Mouse (Mus musculus) layer of hippocampus, adult 2 months (tissue): ENCODE results near the gene Tubgcp6. TPM values are rescaled to one million over a fixed set of nuclear protein-coding genes. Genes with fewer than 3 reads are reported as not detected.

ENCODE experiments used
- DNase-seq, 2 experiments: peaks; one replicate each; pipeline ENCODE4 v3.0.0; 2022; ENCODE audit warnings: low spot score in 2 of 2
- H3K27ac ChIP-seq: fragments of 200-600 bp; 2 replicates; pipeline ENCODE4 v1.8.1; 2022
- H3K4me3 ChIP-seq: fragments of 200-600 bp; 2 replicates; pipeline ENCODE4 v1.8.1; 2022; ENCODE audit warnings: mild to moderate bottlenecking
- CTCF ChIP-seq: fragments of 200-600 bp; conservative IDR thresholded peaks from 2 replicates; pipeline ENCODE4 v1.8.1; 2022; ENCODE audit warnings: antibody characterized with exemption, mild to moderate bottlenecking, moderate library complexity
- microRNA-seq, 2 experiments: library from miRNA; unstranded; fragments of <30 nt; microRNA quantifications; one replicate each; pipeline ENCODE4 v1.2.0; 2021
- total RNA-seq, 2 experiments: library from RNA; stranded (reverse); gene quantifications; 2 replicates each; pipeline ENCODE4 v1.2.3; 2021

The Tubgcp6 gene
- total RNA-seq, 2 experiments from 2014 or later: 31.0 to 31.5 TPM

DNA sequence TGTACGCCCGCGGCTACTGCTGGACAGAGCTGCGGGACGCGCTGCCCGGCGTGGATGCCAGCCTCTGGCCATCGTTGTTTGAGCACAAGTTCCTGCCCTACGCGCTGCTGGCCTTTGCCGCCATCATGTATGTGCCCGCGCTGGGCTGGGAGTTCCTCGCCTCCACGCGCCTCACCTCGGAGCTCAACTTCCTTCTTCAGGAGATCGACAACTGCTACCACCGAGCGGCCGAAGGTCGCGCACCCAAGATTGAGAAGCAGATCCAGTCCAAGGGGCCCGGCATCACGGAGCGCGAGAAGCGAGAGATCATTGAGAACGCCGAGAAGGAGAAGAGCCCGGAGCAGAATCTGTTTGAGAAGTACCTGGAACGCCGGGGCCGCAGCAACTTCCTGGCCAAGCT lies 55.3 kb downstream of the Tubgcp6 start:
- DNase-seq: no peak
- no peak for TF ChIP-seq CTCF
- H3K27ac ChIP-seq: no peak overlapping the region
- no peak overlapping the region for H3K4me3 ChIP-seq

DNA sequence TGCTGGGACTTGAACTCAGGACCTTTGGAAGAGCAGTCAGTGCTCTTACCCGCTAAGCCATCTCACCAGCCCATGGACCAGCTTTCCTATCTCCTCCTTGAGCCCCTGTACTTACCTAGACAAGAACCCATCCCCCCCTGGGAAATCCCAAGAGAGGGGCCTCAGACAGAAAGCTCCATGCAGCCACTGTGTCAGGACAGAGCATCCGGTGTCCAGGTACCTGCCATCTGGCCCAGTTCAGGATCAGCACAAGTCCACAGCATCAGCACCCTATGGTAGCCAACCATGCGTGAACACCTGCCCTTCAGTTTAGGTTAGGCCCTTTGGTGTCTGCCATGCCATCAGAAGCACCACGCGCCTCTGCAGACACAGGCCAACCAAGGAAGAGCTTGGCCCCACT lies 58.0 kb downstream of the Tubgcp6 start:
- Histone ChIP-seq H3K27ac (no peak overlapping the region; the same call in 1 of the 2 replicates), H3K4me3 (no peak overlapping the region)
- no peak for DNase-seq
- TF ChIP-seq CTCF: no peak

DNA sequence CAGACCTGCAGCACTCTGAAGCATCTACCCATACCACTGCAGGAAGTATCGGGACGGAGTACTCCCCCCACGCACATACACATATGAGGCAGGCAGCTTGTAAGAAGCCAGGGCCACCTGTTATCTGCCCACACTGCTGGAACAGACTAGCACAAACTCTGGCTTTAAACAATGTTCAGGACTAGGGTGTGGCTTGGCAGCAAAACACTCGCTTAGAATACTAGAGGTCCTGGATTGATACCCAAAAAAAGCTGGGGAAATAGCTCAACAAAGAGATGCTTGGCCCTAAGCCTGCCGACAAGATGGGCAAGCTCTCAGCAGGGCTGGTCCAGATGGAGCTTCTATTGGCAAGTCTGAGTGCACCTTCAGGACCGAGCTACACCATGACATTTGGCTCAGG lies 59.4 kb downstream of the Tubgcp6 start:
- Histone ChIP-seq H3K4me3 (peak overlapping the region; percentile 41; the same call in 1 of the 2 replicates), H3K27ac (peak overlapping the region; percentile 81)
- no peak for TF ChIP-seq CTCF
- DNase-seq: peak; percentile 84 to 90

DNA sequence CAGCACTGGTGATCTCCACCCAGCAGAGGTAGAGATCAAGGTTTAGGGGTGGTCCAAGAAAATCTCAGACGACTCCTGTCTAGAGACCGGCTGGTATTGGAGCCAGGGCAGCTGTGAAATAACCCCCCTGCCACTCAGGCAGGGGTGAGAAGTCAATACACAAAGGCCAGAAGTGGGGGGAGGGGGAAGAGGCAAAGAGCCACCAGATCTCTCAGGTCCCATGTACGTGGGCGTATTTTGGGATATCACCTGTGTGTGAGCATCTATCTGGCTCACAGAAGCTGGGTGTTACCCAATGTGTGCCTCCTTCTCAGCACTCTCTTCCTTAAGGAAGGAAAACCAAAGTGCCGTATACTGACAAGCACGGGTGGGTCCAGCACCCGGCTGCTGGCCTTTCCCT lies 59.9 kb downstream of the Tubgcp6 start:
- DNase-seq: no peak
- peak overlapping the region; percentile 41 for H3K4me3 ChIP-seq
- TF ChIP-seq CTCF: no peak
- H3K27ac ChIP-seq: peak overlapping the region; percentile 79

DNA sequence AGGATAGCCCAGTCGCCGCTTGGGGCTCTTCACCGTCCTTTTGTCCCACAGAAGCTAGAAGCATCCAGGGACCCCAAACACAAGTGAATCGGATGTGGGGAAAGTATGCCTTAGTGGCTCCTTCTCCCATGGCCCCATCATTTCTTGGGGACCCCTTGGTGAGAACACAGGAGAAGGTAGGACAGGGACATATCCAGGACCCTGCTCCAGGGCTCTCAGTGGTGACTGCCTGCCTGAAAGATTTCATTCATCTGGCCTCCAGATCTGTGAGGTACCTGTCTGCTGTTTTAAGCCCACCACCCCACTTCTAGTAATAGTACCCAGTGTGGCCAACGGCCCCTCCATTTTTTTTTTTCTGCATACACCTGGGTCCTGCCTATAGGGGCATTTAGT lies 60.4 kb downstream of the Tubgcp6 start:
- H3K4me3 ChIP-seq: peak overlapping the region; percentile 41; the same call in 1 of the 2 replicates
- no peak for TF ChIP-seq CTCF
- no peak for DNase-seq
- peak overlapping the region; percentile 79 for H3K27ac ChIP-seq

DNA sequence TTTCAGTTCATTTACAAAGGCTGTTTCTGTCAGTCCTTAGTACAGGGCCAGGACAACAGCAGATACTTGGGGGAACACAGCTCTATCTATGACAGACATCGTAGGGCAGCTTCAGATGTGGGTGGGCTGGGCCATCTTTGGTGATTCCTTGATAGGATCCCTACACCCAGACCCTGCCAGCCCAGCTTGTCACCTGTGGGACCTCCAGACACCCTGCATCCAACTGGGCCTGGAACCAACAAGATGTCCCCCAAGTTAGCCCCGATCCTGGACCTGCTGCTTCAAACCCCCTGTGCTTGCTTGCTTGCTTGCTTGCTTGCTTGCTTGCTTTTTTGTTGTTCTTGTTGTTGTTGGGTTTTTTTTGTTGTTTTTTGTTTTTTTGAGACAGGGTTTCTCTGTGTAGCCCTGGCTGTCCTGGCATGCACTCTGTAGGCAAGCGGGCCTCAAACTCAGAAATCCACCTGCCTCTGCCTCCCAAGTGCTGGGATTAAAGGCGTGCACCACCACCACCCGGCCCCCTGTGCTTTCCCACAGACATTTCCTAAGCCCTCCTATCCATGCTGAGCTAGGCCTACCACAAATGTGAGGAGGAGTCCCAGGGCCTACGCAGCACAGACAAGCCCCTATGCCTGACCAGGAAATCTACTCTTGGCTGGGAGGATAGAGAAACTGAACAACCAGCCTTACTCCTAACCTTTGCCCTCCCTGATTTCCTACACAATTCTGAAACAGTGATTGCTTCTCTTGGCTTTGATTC lies 61.0 kb downstream of the Tubgcp6 start:
- H3K4me3 ChIP-seq: peak overlapping the region; percentile 82; the same call in 1 of the 2 replicates
- DNase-seq: no peak
- no peak for TF ChIP-seq CTCF
- H3K27ac ChIP-seq: peak overlapping the region; percentile 96

DNA sequence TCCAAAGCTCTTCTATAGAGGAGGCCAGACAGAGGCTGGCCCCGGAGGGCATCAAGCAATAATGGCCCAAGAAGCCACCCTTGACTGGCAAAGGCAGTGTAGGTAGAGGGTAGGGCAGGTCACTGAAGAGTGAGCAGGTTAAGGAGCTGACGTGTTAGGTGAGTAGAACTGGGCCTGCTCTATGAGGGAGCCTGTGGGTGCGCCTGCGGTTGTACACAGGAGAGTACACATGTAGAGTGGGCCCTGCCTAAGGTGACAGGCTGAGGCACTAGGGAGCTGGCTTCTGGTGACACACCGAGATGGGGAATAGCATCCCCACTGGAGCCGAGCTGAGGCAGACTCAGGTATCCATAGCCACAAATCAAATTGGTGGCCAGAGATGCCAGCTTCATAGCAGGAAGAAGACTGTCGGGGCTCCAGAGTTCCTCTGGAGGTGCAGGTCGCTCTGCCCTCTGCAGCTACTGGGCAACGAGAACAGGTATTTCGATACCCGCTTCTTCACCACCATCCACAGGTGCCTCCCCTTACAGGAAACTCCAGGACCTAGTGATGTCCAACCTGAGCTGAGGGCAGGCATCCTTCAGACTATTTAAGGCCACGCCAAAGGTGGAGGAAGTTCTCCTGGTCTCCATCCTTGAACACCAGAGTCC lies 62.0 kb downstream of the Tubgcp6 start:
- DNase-seq: no peak

DNA sequence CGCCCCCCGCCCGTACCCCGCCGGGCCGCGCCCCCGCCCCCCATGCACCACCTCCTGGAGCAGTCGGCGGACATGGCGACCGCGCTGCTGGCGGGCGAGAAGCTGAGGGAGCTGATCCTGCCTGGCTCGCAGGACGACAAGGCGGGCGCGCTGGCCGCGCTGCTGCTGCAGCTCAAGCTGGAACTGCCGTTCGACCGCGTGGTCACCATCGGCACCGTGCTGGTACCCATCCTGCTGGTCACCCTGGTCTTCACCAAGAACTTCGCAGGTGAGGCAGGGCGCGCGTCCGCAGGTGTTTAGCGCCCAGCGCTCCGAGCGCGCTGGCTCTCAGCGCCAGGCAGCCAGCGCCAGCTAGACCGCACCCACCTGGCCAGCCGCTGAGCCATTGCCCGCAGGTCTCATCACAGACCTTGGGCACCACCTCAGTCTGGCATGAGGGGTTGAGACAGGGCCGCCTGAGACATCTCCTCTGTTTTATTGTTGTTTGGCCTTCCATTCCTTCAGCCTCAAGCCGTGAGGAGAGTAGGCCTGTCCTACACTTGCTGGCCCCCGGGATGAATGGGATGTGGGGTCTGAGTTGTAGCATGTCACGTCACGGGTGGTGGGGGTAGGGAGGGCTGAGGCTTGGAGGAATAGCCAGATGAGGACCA lies 62.8 kb downstream of the Tubgcp6 start:
- TF ChIP-seq CTCF: no peak
- Histone ChIP-seq H3K27ac (peak overlapping the region; percentile 96), H3K4me3 (peak overlapping the region; percentile 82)
- no peak for DNase-seq

More for the DNA sequence above, 62.0 kb downstream of the Tubgcp6 start:
- Histone ChIP-seq H3K4me3 (peak overlapping the region; percentile 82), H3K27ac (peak overlapping the region; percentile 96)
- TF ChIP-seq CTCF: no peak

DNA sequence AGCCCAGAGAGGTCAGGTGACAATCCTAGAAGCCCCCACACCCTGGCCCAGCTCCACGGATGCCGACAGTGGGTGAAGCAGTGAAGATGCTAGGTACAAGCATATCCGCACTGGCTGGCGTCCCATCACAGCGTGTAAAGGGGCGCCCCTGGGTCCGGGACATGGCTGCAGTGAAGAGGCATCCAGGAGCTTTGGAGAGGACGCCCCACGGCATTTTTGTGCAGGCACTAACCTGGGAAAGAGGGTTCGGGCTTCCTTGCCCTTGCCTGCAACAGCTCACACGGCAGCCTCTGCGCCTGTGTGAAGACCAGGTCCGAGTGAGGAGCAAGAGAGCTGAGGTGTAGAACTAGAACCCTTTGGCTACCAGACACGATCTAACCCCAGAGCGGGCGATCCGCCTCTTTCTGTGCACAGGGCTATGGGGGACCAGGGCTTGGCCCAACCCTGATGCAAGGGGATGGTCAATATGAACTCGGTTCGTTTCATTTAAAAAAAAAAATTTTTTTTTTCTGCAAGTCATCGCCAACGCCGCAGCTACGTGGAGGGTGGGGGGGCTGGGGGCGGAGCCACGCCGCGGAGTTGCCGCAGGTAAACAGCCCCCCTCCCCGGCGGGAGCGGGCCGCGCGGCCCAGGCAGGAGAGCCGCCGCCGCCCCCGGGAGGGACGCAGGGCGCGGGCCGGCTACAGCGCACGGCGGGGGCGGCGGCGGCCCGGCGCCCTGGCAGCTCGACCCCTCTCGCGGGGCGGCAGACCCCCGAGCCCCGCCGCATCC lies 63.6 kb downstream of the Tubgcp6 start, which contains the start of gene Panx2:
Panx2 (plus strand) TSS at position 574 of the 771 bp plus-strand sequence.
- Histone ChIP-seq H3K27ac (peak within 1 kb of the TSS; percentile 96), H3K4me3 (peak within 1 kb of the TSS; percentile 82)
- no peak for TF ChIP-seq CTCF
- no peak for DNase-seq

DNA sequence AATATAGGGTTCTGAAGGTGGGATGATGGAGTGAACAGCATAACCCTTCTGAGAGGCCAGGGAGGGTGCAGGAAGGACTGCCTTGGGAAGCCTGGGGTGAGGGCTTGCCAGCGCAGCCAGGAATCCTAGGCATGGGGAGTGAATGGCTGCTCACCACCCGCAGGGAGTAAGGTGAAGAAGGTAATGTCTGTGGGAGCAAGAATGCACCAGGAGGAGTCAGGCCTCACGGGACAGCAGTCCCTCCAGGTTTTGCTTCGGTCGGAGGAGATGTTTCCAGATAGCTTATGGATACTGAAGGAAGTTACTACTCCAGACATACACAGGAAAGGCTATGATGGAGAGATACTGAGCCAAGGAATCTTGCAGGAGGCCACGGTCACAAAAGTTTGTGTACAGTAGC lies 64.2 kb downstream of the Tubgcp6 start:
- no peak for DNase-seq
- no peak for TF ChIP-seq CTCF
- H3K27ac ChIP-seq: peak overlapping the region; percentile 96
- H3K4me3 ChIP-seq: peak overlapping the region; percentile 82

DNA sequence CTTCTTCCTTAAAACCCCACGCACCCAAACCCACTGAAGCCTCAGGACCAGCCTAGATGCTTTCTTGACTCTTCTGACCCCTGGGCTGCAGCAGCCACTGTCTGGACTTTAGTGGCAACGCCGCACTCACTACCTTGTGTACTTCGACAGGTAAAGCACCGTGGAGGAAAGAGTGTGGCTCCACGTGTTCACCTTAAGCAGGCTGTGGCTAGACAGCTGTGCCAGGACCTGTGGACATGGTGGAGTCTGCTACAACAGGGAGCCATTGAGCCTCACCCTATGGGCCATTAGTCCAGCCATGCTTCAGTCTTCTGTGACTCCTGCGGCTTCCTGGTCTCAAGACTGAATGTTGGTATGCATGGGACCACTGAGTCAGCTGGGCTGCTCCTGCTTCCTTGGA lies 68.2 kb downstream of the Tubgcp6 start:
- H3K4me3 ChIP-seq: no peak overlapping the region
- no peak for TF ChIP-seq CTCF
- DNase-seq: no peak

More for the DNA sequence above, 68.2 kb downstream of the Tubgcp6 start:
- H3K27ac ChIP-seq: no peak overlapping the region

Small RNAs within 50 kb of the gene (microRNA-seq; reads per million reads assigned to microRNA genes)
- 0.55 to 0.64 reads per million in 2 experiments for gene Mir7118

Other genes with a start within 250 kb of the Tubgcp6 start
- 1 to 10 TPM; 1.5 to 2.0 TPM for gene Ttll8, start 168.7 kb downstream of the Tubgcp6 start, total RNA-seq
- gene Mlc1, start 144.1 kb downstream of the Tubgcp6 start, total RNA-seq: 100 to 1,000 TPM; 114 to 116 TPM
- not detected for gene Mov10l1, start 140.2 kb downstream of the Tubgcp6 start, total RNA-seq
- 100 to 1,000 TPM; 159 to 177 TPM for gene Panx2, start 63.4 kb downstream of the Tubgcp6 start, total RNA-seq
- gene Trabd, start 48.0 kb downstream of the Tubgcp6 start, total RNA-seq: 10 to 100 TPM; 21.4 to 24.2 TPM
- 10 to 100 TPM; 21.2 to 22.0 TPM for gene Selenoo, start 34.0 kb downstream of the Tubgcp6 start, total RNA-seq
- 10 to 100 TPM; 16.3 to 17.9 TPM for gene Hdac10, start 5.6 kb upstream of the Tubgcp6 start, total RNA-seq
- gene Mapk12, start 17.6 kb upstream of the Tubgcp6 start, total RNA-seq: 1 to 10 TPM; 4.4 to 5.6 TPM
- 10 to 100 TPM; 21.6 to 25.8 TPM for gene Mapk11, start 26.5 kb upstream of the Tubgcp6 start, total RNA-seq
- 10 to 100 TPM; 49.7 to 59.1 TPM for gene Plxnb2, start 57.7 kb upstream of the Tubgcp6 start, total RNA-seq
- gene Dennd6b, start 73.4 kb upstream of the Tubgcp6 start, total RNA-seq: 10 to 100 TPM; 39.6 to 41.5 TPM
- gene Ppp6r2, start 88.4 kb upstream of the Tubgcp6 start, total RNA-seq: 100 to 1,000 TPM; 170 to 172 TPM
- 100 to 1,000 TPM; 356 to 361 TPM for gene Sbf1, start 192.2 kb upstream of the Tubgcp6 start, total RNA-seq
- gene Adm2, start 199.6 kb upstream of the Tubgcp6 start, total RNA-seq: not detected
- gene Miox, start 211.3 kb upstream of the Tubgcp6 start, total RNA-seq: not detected
- gene Lmf2, start 232.5 kb upstream of the Tubgcp6 start, total RNA-seq: 10 to 100 TPM; 14.8 to 20.0 TPM
- 100 to 1,000 TPM in 1 of 2 experiments, 10 to 100 TPM in 1; 97.6 to 101 TPM for gene Ncaph2, start 232.6 kb upstream of the Tubgcp6 start, total RNA-seq